Mouse (Mus musculus) right cerebral cortex, postnatal 10 days (tissue): ENCODE measurements at regions not wholly inside any gene's neighbourhood (a gene's known extent, or its start where the extent isn't known, plus 50 kb on each side); places are given as distances from the start of the nearest gene placed in this dataset.

Experiments used
- DNase-seq, 2 experiments: peaks; one replicate each; pipeline ENCODE4 v3.0.0; 2021; ENCODE audit warnings: low spot score in 2 of 2

GRCm38 (mm10) chr1:77568081-77568480 lies 53.2 kb upstream of the Epha4 start:
- peak; percentile 31 to 50 for DNase-seq

- DNase-seq: peak; percentile 71 to 86
Measured at GRCm38 (mm10) chr1:77567657-77568056, 52.8 kb upstream of the Epha4 start.
